Mouse (Mus musculus) ES-E14 (cell line): ENCODE data around the gene Nell1. TPM values are rescaled to one million over a fixed set of nuclear protein-coding genes. Genes with fewer than 3 reads are reported as not detected.

Experiments used
- DNase-seq: peaks from one replicate; pipeline ENCODE4 v3.0.0-alpha.2; 2013; ENCODE audit warnings: low read depth, low spot score
- H3K27ac ChIP-seq: 2 replicates; pipeline ENCODE4 v1.5.1; 2012; ENCODE audit warnings: low read depth, mild to moderate bottlenecking, low read length, moderate library complexity, mixed read lengths; ENCODE audit not compliant: poor library complexity, insufficient read depth, severe bottlenecking
- H3K36me3 ChIP-seq: 2 replicates; pipeline ENCODE4 v1.6.1; 2012; ENCODE audit warnings: mild to moderate bottlenecking, low read length, moderate library complexity, mixed read lengths; ENCODE audit not compliant: control insufficient read depth, poor library complexity, insufficient read depth, severe bottlenecking
- H3K4me1 ChIP-seq, 2 experiments: fragments of 150-350 bp in 1 of 2; sonication (generic) in 1 of 2; 2 replicates each; pipeline ENCODE4 v1.6.1; 2012; ENCODE audit warnings: low read length in 2 of 2, mild to moderate bottlenecking in 1 of 2, mixed read lengths in 1 of 2; ENCODE audit not compliant: control insufficient read depth in 2 of 2, insufficient read depth in 2 of 2, poor library complexity in 1 of 2
- H3K4me3 ChIP-seq, 2 experiments: fragments of 150-350 bp in 1 of 2; sonication (generic) in 1 of 2; 2 replicates each; pipeline ENCODE4 v1.5.1; 2012; ENCODE audit warnings: low read length in 2 of 2, low read depth in 1 of 2, mild to moderate bottlenecking in 1 of 2, mixed read lengths in 1 of 2; ENCODE audit not compliant: insufficient read depth in 1 of 2, poor library complexity in 1 of 2, severe bottlenecking in 1 of 2
- H3K9ac ChIP-seq: 2 replicates; pipeline ENCODE4 v1.6.1; 2012; ENCODE audit warnings: low read depth, mild to moderate bottlenecking, low read length, mixed read lengths; ENCODE audit not compliant: poor library complexity, insufficient read depth, severe bottlenecking
- H3K9me3 ChIP-seq: fragments of 150-350 bp; sonication (generic); 2 replicates; pipeline ENCODE4 v1.6.1; 2012; ENCODE audit warnings: low read depth, mild to moderate bottlenecking, low read length; ENCODE audit not compliant: control insufficient read depth, insufficient read depth
- CHD2 ChIP-seq: IDR thresholded peaks from 2 replicates; pipeline ENCODE4 v1.6.1; 2014; ENCODE audit warnings: mild to moderate bottlenecking, low read depth, low read length, inconsistent platforms
- HCFC1 ChIP-seq: IDR thresholded peaks from 2 replicates; pipeline ENCODE4 v1.6.1; 2012; ENCODE audit warnings: low read length, inconsistent platforms, borderline replicate concordance; ENCODE audit not compliant: insufficient read depth
- MAFK ChIP-seq: IDR thresholded peaks from 2 replicates; pipeline ENCODE4 v1.6.1; 2014; ENCODE audit warnings: mild to moderate bottlenecking, low read depth, low read length, inconsistent platforms; ENCODE audit not compliant: insufficient read depth
- ZC3H11A ChIP-seq: IDR thresholded peaks from 2 replicates; pipeline ENCODE4 v1.6.1; 2012; ENCODE audit warnings: low read depth, mild to moderate bottlenecking, inconsistent platforms, low read length, borderline replicate concordance
- ZNF384 ChIP-seq: IDR thresholded peaks from 2 replicates; pipeline ENCODE4 v1.6.1; 2012; ENCODE audit warnings: low read depth, low read length, inconsistent platforms
- in situ Hi-C, 2 experiments: fragments of 600-800 bp; cut with MboI; formaldehyde crosslinking; loops; one replicate each; pipeline ENCODE4 v1.15.1; 2025; ENCODE audit warnings: low sequenced_read_pairs in 2 of 2, inconsistent platforms in 1 of 2; ENCODE audit not compliant: unreplicated experiment in 2 of 2
- total RNA-seq: library from RNA; depleted of rRNA; stranded (reverse); fragments of 300-350 nt; gene quantifications from 2 replicates; pipeline ENCODE4 v1.2.3, GENCODE M21; 2012

Gene Nell1
- total RNA-seq, 1 experiment, result 1.8 TPM

- Histone ChIP-seq H3K9ac (no peak overlapping the region), H3K4me1 (no peaks in the 10 kb centered on the region), H3K9me3 (no peaks in the 10 kb centered on the region), H3K4me3 (no peak overlapping the region), H3K36me3 (no peaks in the 10 kb centered on the region), H3K27ac (no peak overlapping the region)
- no peak for TF ChIP-seq HCFC1
- no peak for TF ChIP-seq ZC3H11A
- no peak for TF ChIP-seq CHD2
- 0 out of 2 replicates have a peak, but pooled peaks have one; percentile 14 for TF ChIP-seq MAFK
- TF ChIP-seq ZNF384, result no peak
- in situ Hi-C loops, result no loop called here
- no peak for DNase-seq
Measured at GRCm38 (mm10) chr7:50686337-50686736, 711.7 kb downstream of the Nell1 start.

- Histone ChIP-seq H3K9me3 (no peaks in the 10 kb centered on the region), H3K4me1 (no peaks in the 10 kb centered on the region), H3K27ac (no peak overlapping the region), H3K36me3 (no peaks in the 10 kb centered on the region), H3K4me3 (no peak overlapping the region), H3K9ac (no peak overlapping the region)
- in situ Hi-C loops, result no loop called here
- DNase-seq, result no peak
- no peak for TF ChIP-seq CHD2
- TF ChIP-seq ZC3H11A, result no peak
- TF ChIP-seq ZNF384, result no peak
- no peak for TF ChIP-seq MAFK
- TF ChIP-seq HCFC1, result no peak
Measured at GRCm38 (mm10) chr7:50725166-50725565, 750.5 kb downstream of the Nell1 start.

GRCm38 (mm10) chr7:50730951-50731350, 756.3 kb downstream of the Nell1 start:
- no peaks in the 10 kb centered on the region for H3K4me1 ChIP-seq
- TF ChIP-seq ZC3H11A (0 out of 2 replicates have a peak, but pooled peaks have one; percentile 11), CHD2 (no peak), ZNF384 (no peak), MAFK (no peak), HCFC1 (no peak)
- H3K4me3 ChIP-seq, result no peak overlapping the region
- no peaks in the 10 kb centered on the region for H3K36me3 ChIP-seq
- H3K9ac ChIP-seq, result no peak overlapping the region
- DNase-seq, result no peak
- H3K27ac ChIP-seq, result no peak overlapping the region
- in situ Hi-C loops, result no loop called here
- H3K9me3 ChIP-seq, result no peaks in the 10 kb centered on the region

DNA sequence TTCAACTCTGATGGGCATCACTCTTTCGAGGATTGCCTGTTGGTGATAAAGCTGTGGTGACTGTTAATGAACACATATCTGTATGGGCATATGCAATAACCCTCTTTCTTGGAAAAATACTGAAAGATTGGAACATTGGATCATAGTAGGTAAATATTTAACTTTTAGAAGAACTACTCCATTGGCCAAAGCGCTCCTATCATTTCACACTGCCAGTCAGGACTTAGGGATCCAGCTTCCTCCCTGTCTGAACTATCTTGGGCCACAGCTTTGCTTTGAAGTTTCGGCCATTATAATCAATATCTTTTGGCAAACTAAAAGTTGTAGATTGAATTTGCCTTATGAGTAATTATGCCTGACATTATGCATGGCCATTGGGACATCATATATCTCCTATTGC, 780.9 kb downstream of the Nell1 start:
- in situ Hi-C loops, result no loop called here
- TF ChIP-seq HCFC1, result no peak
- H3K9ac ChIP-seq, result no peak overlapping the region
- DNase-seq, result no peak
- no peaks in the 10 kb centered on the region for H3K4me1 ChIP-seq
- no peaks in the 10 kb centered on the region for H3K9me3 ChIP-seq
- H3K4me3 ChIP-seq, result no peak overlapping the region
- no peaks in the 10 kb centered on the region for H3K36me3 ChIP-seq
- H3K27ac ChIP-seq, result no peak overlapping the region

- Histone ChIP-seq H3K4me3 (no peak overlapping the region), H3K4me1 (no peaks in the 10 kb centered on the region), H3K9me3 (no peaks in the 10 kb centered on the region), H3K36me3 (no peaks in the 10 kb centered on the region), H3K9ac (no peak overlapping the region), H3K27ac (no peak overlapping the region)
- no peak for DNase-seq
- no peak for TF ChIP-seq ZC3H11A
- no peak for TF ChIP-seq CHD2
- no peak for TF ChIP-seq MAFK
- no peak for TF ChIP-seq HCFC1
- TF ChIP-seq ZNF384, result no peak
- in situ Hi-C loops, result no loop called here
Measured at GRCm38 (mm10) chr7:50756409-50756808, 781.7 kb downstream of the Nell1 start.
